Mouse (Mus musculus) ES-Bruce4 (cell line): ENCODE results near the gene Igsf8.

ENCODE experiments used
- CTCF ChIP-seq: IDR thresholded peaks from one replicate; pipeline ENCODE4 v1.8.1; 2011; ENCODE audit warnings: low read depth, low read length
- EP300 ChIP-seq: IDR thresholded peaks from 2 replicates; pipeline ENCODE4 v1.6.1; 2011; ENCODE audit warnings: low read depth, low read length; ENCODE audit not compliant: insufficient read depth
- POLR2A ChIP-seq: IDR thresholded peaks from one replicate; pipeline ENCODE4 v1.8.1; 2011; ENCODE audit warnings: low read length; ENCODE audit not compliant: insufficient read depth

DNA sequence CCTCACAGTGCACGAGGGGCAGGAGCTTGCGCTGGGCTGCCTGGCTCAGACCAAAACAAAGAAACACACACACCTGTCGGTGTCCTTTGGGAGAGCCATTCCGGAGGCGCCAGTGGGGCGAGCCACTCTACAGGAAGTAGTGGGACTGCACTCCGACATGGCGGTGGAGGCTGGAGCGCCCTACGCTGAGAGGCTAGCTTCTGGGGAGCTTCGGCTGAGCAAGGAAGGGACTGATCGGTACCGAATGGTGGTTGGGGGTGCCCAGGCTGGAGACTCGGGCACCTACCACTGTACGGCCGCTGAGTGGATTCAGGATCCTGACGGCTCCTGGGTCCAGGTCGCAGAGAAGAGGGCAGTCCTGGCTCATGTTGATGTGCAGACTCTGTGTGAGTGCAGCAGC, 56.0 kb downstream of the Igsf8 start:
- TF ChIP-seq POLR2A (no peak), CTCF (no peak), EP300 (no peak)
